Mouse (Mus musculus) retina, postnatal 1 day (tissue): Measurements from ENCODE around the gene Hdhd3.
A peak's percentile ranks its signal among the peaks of the same experiment; 100 is the strongest.

Experiments
- DNase-seq: peaks from one replicate; pipeline ENCODE4 v3.0.0-alpha.2; 2012

Gene Hdhd3

GRCm38 (mm10) chr4:62472071-62472470, 31.2 kb downstream of the Hdhd3 start:
- DNase-seq, result no peak

- peak; percentile 88 for DNase-seq
Measured at GRCm38 (mm10) chr4:62470598-62471051, 32.6 kb downstream of the Hdhd3 start, which contains the start of gene Wdr31. Wdr31 (minus strand) TSS chr4:62470896.

GRCm38 (mm10) chr4:62468158-62468557, 35.1 kb downstream of the Hdhd3 start:
- DNase-seq, result no peak

- no peak for DNase-seq
Measured at GRCm38 (mm10) chr4:62463124-62463523, 40.1 kb downstream of the Hdhd3 start.

- no peak for DNase-seq
Measured at GRCm38 (mm10) chr4:62460348-62460747, 42.9 kb downstream of the Hdhd3 start.

GRCm38 (mm10) chr4:62459081-62459480, 44.2 kb downstream of the Hdhd3 start:
- no peak for DNase-seq

- peak; percentile 48 for DNase-seq
Measured at GRCm38 (mm10) chr4:62454995-62455394, 48.3 kb downstream of the Hdhd3 start.
